Mouse (Mus musculus): Measurements from ENCODE around the gene Kmt2e.
"Not testable (repeated sequence)": the region's sequence is repeated elsewhere in the genome, so short reads cannot be mapped to it uniquely, and the experiment has no call there.

The Kmt2e gene

GRCm38 (mm10) chr5:23513468-23513867 is 79.2 kb downstream of the Kmt2e start:
- in situ Hi-C loops (cut with MboI; ENCODE audit: low pct_unique_long_range_greater_than_20kb in 1 of 2, low sequenced_read_pairs in 2 of 2, unreplicated experiment in 1 of 2), result no loop called here

GRCm38 (mm10) chr5:23515038-23515437 is 80.8 kb downstream of the Kmt2e start:
- in situ Hi-C loops (cut with MboI; ENCODE audit: low pct_unique_long_range_greater_than_20kb in 1 of 2, low sequenced_read_pairs in 2 of 2, unreplicated experiment in 1 of 2), result no loop called here

GRCm38 (mm10) chr5:23516962-23517361 is 82.7 kb downstream of the Kmt2e start:
- in situ Hi-C loops (cut with MboI; ENCODE audit: low pct_unique_long_range_greater_than_20kb in 1 of 2, low sequenced_read_pairs in 2 of 2, unreplicated experiment in 1 of 2), result no loop called here

- in situ Hi-C loops (cut with MboI; ENCODE audit: low pct_unique_long_range_greater_than_20kb in 1 of 2, low sequenced_read_pairs in 2 of 2, unreplicated experiment in 1 of 2), result no loop called here
Observed at GRCm38 (mm10) chr5:23517839-23518238, 83.6 kb downstream of the Kmt2e start.

GRCm38 (mm10) chr5:23518673-23519072 is 84.4 kb downstream of the Kmt2e start:
- in situ Hi-C loops (cut with MboI; ENCODE audit: low pct_unique_long_range_greater_than_20kb in 1 of 2, low sequenced_read_pairs in 2 of 2, unreplicated experiment in 1 of 2), result no loop called here

GRCm38 (mm10) chr5:23519679-23520078 is 85.4 kb downstream of the Kmt2e start:
- in situ Hi-C loops (cut with MboI; ENCODE audit: low pct_unique_long_range_greater_than_20kb in 1 of 2, low sequenced_read_pairs in 2 of 2, unreplicated experiment in 1 of 2), result no loop called here

- in situ Hi-C loops (cut with MboI; ENCODE audit: low pct_unique_long_range_greater_than_20kb in 1 of 2, low sequenced_read_pairs in 2 of 2, unreplicated experiment in 1 of 2), result no loop called here
Observed at GRCm38 (mm10) chr5:23521645-23522044, 87.4 kb downstream of the Kmt2e start.

- in situ Hi-C loops (cut with MboI; ENCODE audit: low pct_unique_long_range_greater_than_20kb in 1 of 2, low sequenced_read_pairs in 2 of 2, unreplicated experiment in 1 of 2), result no loop called here
Observed at GRCm38 (mm10) chr5:23523936-23524335, 89.7 kb downstream of the Kmt2e start.

GRCm38 (mm10) chr5:23524621-23525020 is 90.4 kb downstream of the Kmt2e start:
- in situ Hi-C loops (cut with MboI; ENCODE audit: low pct_unique_long_range_greater_than_20kb in 1 of 2, low sequenced_read_pairs in 2 of 2, unreplicated experiment in 1 of 2), result no loop called here

- in situ Hi-C loops (cut with MboI; ENCODE audit: low pct_unique_long_range_greater_than_20kb in 1 of 2, low sequenced_read_pairs in 2 of 2, unreplicated experiment in 1 of 2), result no loop called here
Observed at GRCm38 (mm10) chr5:23531100-23531499, 96.9 kb downstream of the Kmt2e start.

- in situ Hi-C loops (cut with MboI; ENCODE audit: low pct_unique_long_range_greater_than_20kb in 1 of 2, low sequenced_read_pairs in 2 of 2, unreplicated experiment in 1 of 2), result no loop called here
Observed at GRCm38 (mm10) chr5:23531541-23532096, 97.4 kb downstream of the Kmt2e start.

GRCm38 (mm10) chr5:23535692-23536091 is 101.5 kb downstream of the Kmt2e start:
- in situ Hi-C loops (cut with MboI; ENCODE audit: low pct_unique_long_range_greater_than_20kb in 1 of 2, low sequenced_read_pairs in 2 of 2, unreplicated experiment in 1 of 2), result no loop called here

GRCm38 (mm10) chr5:23551687-23552086 is 117.4 kb downstream of the Kmt2e start:
- in situ Hi-C loops (cut with MboI; ENCODE audit: low pct_unique_long_range_greater_than_20kb in 1 of 2, low sequenced_read_pairs in 2 of 2, unreplicated experiment in 1 of 2), result no loop called here

GRCm38 (mm10) chr5:23553338-23553737 is 119.1 kb downstream of the Kmt2e start:
- in situ Hi-C loops (cut with MboI; ENCODE audit: low pct_unique_long_range_greater_than_20kb in 1 of 2, low sequenced_read_pairs in 2 of 2, unreplicated experiment in 1 of 2), result not testable (repeated sequence)
